Mouse (Mus musculus) brown adipose tissue, adult 24 weeks (tissue): Measurements from ENCODE around the gene Sorcs1. TPM values are rescaled to one million over a fixed set of nuclear protein-coding genes. Genes with fewer than 3 reads are reported as not detected.

Source experiments
- H3K27ac ChIP-seq: fragments of 200-500 bp; replicated peaks from 2 replicates; pipeline ENCODE4 v1.5.1; 2012; ENCODE audit warnings: low read depth, mild to moderate bottlenecking, low read length
- H3K4me1 ChIP-seq: fragments of 200-500 bp; 2 replicates; pipeline ENCODE4 v1.6.1; 2012; ENCODE audit warnings: low read length, mixed read lengths; ENCODE audit not compliant: control insufficient read depth, insufficient read depth, insufficient read length
- H3K4me3 ChIP-seq: fragments of 200-500 bp; 2 replicates; pipeline ENCODE4 v1.5.1; 2012; ENCODE audit warnings: low read depth, mild to moderate bottlenecking, low read length, moderate library complexity; ENCODE audit not compliant: insufficient read depth
- polyA plus RNA-seq: library from polyadenylated mRNA; stranded (reverse); fragments of >200 nt; gene quantifications from 2 replicates; pipeline ENCODE4 v1.2.4, GENCODE M21; 2012; ENCODE audit not compliant: missing spikeins, insufficient read depth, insufficient read length

Gene Sorcs1
- not detected in 2 replicates for polyA plus RNA-seq

DNA sequence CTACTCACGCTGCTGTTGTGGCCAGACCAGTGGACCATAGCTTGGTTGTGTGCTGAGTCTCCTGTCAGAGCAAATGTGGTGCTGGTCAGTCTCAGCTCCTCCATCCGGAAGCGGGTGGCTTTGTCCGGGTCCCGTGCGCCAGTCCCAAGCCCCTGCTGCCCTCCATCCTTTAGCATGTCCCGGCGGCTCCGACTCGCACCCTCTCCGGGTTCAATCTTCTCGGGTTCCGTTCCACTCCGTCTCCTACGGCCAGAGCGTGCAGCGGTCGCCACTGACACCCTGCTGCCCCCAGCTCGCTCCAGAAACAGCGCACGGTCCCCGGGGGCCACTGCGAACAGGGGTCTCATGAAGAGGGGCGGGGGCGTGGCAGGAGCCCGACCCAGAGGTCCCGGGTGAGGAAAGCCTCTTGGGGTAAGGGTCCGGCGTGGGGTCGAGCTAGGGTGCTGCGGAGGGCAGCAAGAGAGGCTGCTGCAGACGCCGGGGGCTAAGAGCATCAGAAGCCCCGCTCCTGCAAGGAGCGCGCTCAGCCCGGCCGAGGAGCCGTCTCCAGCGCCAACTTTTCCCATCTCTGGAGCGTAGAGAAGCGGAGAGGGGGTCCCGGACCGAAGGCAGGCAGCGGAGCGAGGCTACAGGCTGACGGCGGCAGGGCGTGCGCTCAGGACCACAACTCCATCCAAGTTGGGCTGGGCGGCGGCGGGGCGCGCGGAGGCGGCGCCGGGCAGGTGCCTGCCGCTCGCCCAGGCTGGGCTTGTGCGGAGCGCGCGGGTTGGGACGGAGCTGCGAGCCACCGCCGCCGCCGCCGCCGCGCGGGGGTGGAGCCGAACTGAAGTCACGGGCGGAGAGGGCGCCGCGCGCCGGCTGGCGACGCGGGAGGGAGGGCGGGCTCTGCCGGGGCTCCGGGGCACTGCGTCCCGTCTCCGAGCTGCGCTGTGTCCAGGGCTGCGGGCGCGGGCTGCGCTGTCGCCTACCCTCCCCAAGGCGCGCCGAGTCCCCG is at the start of gene Sorcs1:
Gene Sorcs1, minus strand, starts transcription at position 744 of the 994 bp plus-strand sequence.
- Histone ChIP-seq H3K4me3 (peak within 1 kb of the TSS; percentile 5), H3K4me1 (no peaks in the 10 kb centered on the region), H3K27ac (no peak within 1 kb of the TSS)

DNA sequence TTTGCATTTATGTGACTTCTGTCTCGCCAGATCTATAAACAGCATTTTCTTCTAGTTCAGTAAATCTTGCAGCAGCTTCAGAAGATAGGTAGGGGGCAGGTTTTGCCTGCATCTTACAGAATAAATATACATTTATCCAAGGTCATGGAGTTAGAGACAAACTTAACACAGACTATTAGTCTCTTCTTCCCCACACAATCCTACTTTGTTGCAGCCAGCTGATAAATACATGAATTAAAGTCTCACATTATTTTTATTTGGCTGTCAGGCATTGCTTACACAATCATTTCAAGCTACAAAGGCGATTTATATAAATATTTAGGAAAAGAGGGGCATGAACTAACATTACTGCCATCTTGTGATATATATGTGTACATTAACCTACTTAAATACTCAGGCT is 4.8 kb upstream of the Sorcs1 start:
- Histone ChIP-seq H3K4me3 (no peak overlapping the region), H3K4me1 (no peaks in the 10 kb centered on the region), H3K27ac (no peak overlapping the region)

DNA sequence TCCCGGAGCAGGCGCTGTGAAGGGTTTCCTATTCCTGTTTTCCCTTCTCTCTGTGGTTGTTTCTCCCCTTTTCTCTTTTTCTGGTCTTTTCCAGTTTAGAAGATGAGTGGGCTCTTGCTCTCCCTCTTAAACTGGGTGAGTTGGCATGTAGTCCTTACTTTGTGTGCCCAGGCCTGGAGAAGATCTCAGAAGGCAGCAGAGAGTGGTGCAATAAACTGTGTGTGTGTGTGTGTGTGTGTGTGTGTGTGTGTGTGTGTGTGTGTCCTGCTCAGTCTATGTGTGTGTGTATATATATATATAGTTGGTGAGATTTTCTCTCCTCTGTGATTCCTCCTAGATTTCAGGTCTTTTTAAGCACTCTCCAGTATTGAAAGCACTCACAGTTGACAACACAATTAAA is 500 bp upstream of the Sorcs1 start:
- peak overlapping the region; percentile 5; the same call in 1 of the 2 replicates for H3K4me3 ChIP-seq
- H3K4me1 ChIP-seq, result no peaks in the 10 kb centered on the region
- no peak overlapping the region for H3K27ac ChIP-seq

DNA sequence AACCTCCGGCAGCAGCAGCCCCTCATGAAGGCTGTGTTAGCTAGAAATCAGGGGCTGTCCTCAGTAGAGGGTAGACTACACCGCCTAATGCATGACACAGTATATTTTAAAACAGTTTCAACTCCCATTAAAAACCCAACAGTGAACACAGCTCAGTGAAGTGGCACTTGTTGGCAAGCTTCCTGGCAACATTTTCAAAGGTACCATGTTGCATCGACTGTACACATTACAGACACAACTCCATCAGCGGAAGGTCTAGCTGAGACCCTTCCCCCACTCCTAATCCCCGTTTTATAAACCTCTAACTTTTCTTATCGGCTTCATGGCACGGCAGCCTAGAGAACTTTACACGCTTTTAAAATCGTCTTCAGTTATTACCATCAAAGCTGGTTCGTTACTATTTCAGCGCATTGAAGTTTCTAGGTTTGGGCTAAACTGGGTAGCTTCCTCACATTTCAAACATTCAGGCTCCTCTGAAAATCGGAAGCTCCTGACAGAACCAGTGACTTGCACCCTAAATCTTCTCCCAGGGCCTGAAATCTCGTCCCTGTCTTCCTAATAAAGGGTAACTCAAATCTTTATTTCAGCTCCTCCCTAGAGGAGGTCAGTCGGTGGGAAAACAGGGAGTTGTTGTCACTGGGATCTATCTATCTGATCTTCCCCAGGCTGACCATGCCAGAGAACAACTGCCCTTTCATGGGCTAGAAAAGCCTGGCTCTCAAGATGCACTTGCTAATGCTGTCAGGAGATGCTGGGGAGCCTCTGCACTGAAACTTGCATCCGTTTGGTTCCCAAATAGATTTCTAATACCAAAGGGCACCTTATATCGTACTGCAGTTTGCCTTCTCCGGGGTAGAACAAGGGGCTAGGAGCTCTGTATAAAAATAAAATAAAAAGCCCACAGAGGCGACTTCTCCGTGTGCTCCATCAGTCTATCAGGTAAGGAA is 1.6 kb downstream of the Sorcs1 start:
- no peaks in the 10 kb centered on the region for H3K4me1 ChIP-seq
- H3K4me3 ChIP-seq, result no peak overlapping the region
- H3K27ac ChIP-seq, result no peak overlapping the region

DNA sequence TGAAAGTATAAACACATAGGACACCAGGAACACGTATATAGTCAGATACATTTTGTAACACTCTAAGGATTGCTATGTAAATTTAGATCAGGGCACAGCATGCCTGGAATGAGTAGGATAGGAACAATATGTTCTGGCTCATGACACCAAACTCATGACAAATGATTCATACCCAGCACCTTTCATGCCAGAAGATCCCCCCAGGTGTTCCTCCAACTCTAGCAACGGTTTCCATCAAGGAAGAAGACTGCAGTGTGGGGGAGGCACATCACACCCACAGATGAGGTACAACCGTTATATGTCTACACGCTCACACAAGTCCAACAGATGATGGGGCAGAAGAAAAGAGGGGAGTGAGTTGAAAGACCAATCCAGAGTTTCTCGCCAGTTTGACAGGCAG is 3.5 kb downstream of the Sorcs1 start:
- Histone ChIP-seq H3K27ac (no peak overlapping the region), H3K4me1 (no peaks in the 10 kb centered on the region), H3K4me3 (no peak overlapping the region)

DNA sequence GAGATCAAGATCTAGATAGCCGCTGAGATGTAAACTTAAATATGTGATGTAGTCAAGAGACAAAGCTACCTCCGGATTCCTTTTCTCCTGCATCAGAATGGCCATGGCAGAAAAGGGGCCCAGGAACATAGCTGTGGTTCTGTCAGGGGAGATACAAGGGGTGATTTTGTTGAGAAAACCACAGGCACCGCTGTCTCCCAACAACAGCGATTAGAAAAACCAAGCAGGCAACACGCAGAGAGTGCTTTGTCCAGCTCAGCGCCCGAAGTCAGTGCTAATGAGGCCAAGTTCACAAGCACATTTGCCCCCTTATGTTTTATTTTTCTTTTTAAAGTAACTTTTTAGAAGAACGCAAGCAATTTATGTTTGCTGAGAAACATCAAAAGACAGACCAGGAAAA is 10.9 kb downstream of the Sorcs1 start:
- no peak overlapping the region for H3K27ac ChIP-seq
- H3K4me1 ChIP-seq, result no peaks in the 10 kb centered on the region
- no peak overlapping the region for H3K4me3 ChIP-seq

DNA sequence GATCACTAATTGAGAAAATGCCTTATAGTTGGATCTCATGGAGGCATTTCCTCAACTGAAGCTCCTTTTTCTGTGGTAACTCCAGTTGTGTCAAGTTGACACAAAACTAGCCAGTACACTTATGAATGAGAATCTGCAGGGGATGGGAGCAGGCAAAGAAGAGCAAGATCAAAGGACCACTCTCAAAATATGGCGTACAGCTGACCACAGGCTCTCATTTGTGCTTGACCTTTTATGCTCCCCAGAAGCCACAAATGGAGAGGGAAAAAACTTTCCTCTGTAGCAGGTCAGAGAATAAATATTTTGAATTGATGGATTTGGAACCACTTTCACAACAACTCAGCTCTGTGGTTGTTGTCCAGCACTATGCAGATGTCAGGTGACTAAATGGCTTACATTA is 14.1 kb downstream of the Sorcs1 start:
- Histone ChIP-seq H3K4me1 (no peaks in the 10 kb centered on the region), H3K4me3 (no peak overlapping the region)

DNA sequence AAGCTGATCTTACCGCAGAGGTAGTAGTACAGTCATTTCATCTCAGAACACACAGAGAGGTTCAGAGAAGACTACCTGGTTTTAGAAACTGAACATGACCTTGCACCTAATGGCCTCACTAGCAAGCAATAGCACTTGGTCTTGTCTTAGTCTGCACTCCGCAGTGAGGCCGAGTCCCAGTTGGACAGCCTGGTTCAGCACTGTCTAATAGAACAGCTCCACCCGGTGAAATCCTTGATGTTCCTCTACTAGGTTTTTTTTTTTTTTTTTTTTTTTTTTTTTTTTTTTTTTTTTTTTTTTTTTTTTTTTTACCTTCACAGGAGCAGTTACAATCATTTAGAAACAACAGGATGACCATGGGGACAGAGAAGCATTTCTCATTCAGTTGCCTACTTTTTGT is 19.3 kb downstream of the Sorcs1 start:
- H3K27ac ChIP-seq, result no peak overlapping the region
- no peaks in the 10 kb centered on the region for H3K4me1 ChIP-seq
- H3K4me3 ChIP-seq, result no peak overlapping the region

More for the DNA sequence above, 14.1 kb downstream of the Sorcs1 start:
- no peak overlapping the region for H3K27ac ChIP-seq

DNA sequence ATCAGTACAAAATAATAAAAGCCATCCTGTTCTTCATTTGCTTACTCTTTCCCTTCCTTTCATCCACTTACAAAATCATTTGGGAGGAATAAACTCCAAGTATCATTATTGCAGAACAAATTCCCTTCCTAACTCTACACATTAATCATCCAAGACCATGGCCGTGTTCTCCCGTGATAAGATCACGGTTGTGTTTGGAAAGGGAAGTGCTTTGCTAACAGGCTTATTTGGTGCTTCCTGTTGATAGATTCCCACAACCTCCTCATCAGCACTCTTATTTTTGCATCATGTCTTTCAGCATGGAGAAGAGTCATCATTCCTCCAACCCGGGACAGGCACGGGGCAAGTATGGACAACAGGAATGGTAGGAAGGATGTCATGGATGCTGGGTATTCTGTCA is 25.7 kb downstream of the Sorcs1 start:
- no peak overlapping the region for H3K27ac ChIP-seq

DNA sequence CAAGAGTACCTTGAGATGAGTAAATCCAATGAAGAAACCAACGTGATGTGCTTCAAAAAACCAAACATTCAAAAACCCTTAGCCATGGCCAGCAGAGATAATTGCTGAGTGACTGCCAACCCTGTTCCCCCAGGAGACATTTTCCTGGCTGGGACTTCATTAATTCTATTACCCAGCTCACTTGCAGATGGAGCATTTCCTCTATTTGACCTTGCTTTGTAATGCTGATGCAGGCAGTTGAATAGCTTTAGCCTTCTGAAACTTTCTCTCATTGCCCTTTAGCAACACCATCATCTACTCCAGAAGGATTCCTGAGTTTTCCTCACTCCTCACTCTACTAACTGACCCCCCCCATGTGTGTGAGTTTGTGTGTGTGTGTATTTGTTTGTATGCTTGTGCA is 34.6 kb downstream of the Sorcs1 start:
- Histone ChIP-seq H3K4me1 (no peaks in the 10 kb centered on the region), H3K27ac (no peak overlapping the region), H3K4me3 (no peak overlapping the region)

More for the DNA sequence above, 25.7 kb downstream of the Sorcs1 start:
- Histone ChIP-seq H3K4me1 (no peaks in the 10 kb centered on the region), H3K4me3 (no peak overlapping the region)

DNA sequence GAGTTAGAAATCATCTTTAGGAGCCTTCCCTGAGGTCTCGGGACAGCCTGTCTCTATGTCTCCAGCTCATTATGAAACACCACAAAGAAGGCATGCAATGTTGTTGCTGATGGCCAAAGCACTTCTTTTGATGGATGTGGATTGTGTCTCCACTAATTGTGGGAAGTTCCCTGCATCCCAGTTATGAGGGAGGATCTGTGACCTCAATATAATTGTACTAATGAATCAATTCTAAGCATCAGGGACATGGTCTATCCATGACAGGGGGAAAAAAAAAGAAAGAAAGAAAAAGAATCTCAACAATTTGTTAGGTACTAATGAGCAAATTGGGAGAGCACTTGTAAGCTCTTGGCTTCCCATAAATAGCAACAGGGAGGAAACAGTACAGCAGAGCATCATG is 36.3 kb downstream of the Sorcs1 start:
- no peaks in the 10 kb centered on the region for H3K4me1 ChIP-seq
- no peak overlapping the region for H3K4me3 ChIP-seq
- no peak overlapping the region for H3K27ac ChIP-seq

DNA sequence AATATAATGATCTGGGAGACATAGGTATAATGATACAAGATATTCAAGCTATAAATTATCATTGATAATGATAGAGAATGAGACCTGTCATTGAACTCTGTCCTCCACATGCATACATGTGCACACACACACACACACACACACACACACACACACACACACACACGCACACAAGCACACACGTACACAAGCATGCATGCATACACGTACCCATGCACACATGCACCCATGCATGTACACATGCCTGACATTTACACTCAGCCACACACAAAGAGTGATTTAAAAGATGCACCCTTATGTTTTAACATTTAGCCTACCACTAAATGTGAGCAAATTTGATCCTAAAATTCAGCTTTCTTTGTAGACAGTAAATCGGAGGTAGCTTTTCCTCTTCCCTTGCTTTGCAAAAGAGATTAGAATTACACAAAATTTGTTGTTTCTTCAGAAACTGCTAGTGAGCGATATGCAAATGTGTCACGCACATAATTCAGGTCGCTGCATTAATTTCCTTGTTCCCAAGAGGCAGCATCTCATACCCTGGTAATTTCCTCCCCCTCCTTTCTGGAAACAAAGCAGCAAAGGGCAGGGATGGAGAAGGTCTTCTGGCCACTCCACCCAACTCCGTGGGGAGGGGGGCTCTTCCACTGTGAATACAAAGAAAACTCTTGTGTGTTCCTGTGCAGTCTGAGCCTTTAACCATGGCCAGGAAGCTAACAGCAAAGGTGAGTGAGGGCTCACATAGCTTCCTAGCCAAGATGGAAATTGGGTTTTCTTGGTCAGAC is 38.0 kb downstream of the Sorcs1 start:
- H3K4me1 ChIP-seq, result no peaks in the 10 kb centered on the region
- no peak overlapping the region for H3K27ac ChIP-seq
- H3K4me3 ChIP-seq, result no peak overlapping the region

DNA sequence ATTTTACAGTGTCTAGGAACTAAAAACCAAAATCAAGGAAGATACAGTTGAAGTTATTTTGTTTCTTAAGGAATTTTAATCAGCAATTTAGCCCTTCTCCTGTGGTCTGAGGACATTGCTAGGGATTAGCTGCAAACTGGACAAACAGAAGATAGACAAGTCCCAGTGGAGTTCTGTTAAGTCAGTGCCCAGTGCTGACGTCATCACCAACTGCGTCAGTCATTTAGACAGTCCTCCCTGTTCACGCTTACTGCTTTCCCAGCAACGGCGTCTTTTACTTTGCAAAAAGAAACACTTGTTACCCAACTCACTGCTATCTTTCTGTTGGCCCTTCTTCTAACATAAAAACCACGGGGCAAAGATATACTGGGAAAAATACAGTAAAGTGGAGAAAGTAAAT is 40.3 kb downstream of the Sorcs1 start:
- H3K4me1 ChIP-seq, result no peaks in the 10 kb centered on the region
- no peak overlapping the region for H3K27ac ChIP-seq
- H3K4me3 ChIP-seq, result no peak overlapping the region

DNA sequence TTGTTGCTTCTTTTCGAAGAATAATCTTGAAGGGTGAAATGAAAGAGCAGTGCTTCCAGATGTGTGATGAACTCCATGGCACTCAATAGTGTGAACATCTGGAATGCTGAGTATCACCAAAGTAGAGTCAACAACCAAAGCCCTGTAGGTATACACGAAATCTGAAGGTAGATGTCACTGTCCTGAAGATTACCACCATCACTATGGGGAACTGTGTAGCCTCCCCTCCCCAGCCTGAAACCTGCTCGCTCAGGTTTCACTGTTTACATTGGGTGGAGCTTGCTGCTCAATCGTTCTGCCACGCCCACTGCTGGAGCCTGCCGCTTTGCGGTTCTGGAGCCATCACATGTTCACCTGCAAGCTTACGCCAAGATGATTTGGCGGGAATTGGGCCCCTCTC is 64.4 kb downstream of the Sorcs1 start:
- Histone ChIP-seq H3K4me1 (no peaks in the 10 kb centered on the region), H3K4me3 (no peak overlapping the region), H3K27ac (no peak overlapping the region)
